In the genomic region with DNA sequence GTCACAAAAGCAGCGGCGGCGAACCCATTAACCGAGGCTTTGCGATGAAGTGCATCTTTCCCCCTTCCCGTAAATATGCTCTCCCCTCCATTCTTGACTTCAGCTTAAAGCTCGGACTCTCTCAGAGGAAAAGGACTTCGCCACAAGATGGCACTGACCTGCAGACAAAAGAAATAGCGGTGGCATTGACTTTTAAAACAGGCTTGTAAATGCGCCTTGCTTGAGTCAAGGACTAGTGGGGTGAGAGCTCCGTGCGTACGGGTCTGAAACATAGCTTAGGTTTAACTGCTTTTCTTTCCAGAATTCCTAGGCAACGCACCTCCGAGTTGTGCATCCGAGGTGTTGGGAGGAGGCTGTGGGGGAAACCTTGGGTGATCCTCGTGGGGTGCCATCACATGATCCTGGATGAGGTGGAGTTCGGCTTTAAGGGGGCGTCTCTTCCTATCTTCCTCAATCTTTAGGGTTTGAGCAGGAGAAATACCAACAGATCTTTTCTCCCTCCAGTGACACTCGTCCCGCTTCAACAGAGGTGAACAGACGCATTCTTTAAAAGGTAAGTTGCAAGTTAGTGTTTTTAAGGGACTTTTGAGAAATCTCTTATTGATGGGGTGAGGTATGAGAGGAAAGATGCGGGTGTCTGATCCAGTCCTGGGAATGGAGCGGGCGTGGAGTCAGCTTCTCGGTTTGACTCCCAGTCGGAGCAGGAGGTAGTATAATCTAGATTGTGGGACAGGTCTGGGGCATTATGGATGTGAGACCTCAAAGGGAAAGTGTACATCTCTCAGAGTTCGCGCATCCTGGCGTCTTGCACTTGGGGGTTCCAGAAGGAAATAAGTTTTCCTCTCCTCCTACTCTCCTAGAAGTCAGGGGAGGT, we compare ENCODE assay signal across 8 mouse cellular contexts. TPM values are rescaled to one million over a fixed set of nuclear protein-coding genes. Genes with fewer than 3 reads are reported as not detected.
DNase-seq lines count a peak whose midpoint lies in the region; ATAC-seq and TF ChIP-seq lines count a peak whose summit lies in the region.

A gene (plus strand): TSS at position 223 of the 874 bp plus-strand sequence.

- H3K4me1 ChIP-seq in intestine, postnatal 0 days (replicated peaks; ENCODE audit: control insufficient read depth, insufficient read depth, low read length): no peaks in the 10 kb centered on the region; the same call in 1 of the 2 replicates
- peaks cover 9% of the 10 kb centered on the region; the same call in 1 of the 2 replicates for H3K4me1 ChIP-seq in midbrain, embryonic 12.5 days
- H3K4me1 ChIP-seq in stomach, postnatal 0 days (replicated peaks; ENCODE audit: control insufficient read depth, insufficient read depth): no peaks in the 10 kb centered on the region

- TF ChIP-seq CTCF in intestine, postnatal 0 days (IDR thresholded peaks at IDR 0.05; ENCODE audit: low read depth): peak; percentile 67
- TF ChIP-seq CTCF in stomach, postnatal 0 days (IDR thresholded peaks at IDR 0.05; ENCODE audit: low read depth): peak; percentile 81

- no peaks in the 10 kb centered on the region for H3K9me3 ChIP-seq in intestine, postnatal 0 days (ENCODE audit: control insufficient read depth)
- H3K9me3 ChIP-seq in midbrain, embryonic 12.5 days: no peaks in the 10 kb centered on the region
- no peaks in the 10 kb centered on the region for H3K9me3 ChIP-seq in stomach, postnatal 0 days (ENCODE audit: control insufficient read depth, low read length)

- intact Hi-C loops in left cerebral cortex, postnatal 14 days (cut with DNase I): loop anchor here (2.0 to 5.0 kb wide), 3 partner anchors 165 to 710 kb away; a partner anchor contains a TSS

- H3K9ac ChIP-seq in intestine, postnatal 0 days (ENCODE audit: low read depth, low read length): no peak within 1 kb of the TSS
- peak within 1 kb of the TSS; percentile 49 for H3K9ac ChIP-seq in midbrain, embryonic 12.5 days (replicated peaks)
- H3K9ac ChIP-seq in stomach, postnatal 0 days (ENCODE audit: low read length): no peak within 1 kb of the TSS

- WGBS in intestine, postnatal 0 days: 2% methylated on average over 30 of the region's 30 CpGs
- under 1% methylated on average over 30 of the region's 30 CpGs for WGBS in midbrain, embryonic 12.5 days
- under 1% methylated on average over 30 of the region's 30 CpGs for WGBS in stomach, postnatal 0 days

- no peak for ATAC-seq in intestine, postnatal 0 days
- ATAC-seq in midbrain, embryonic 12.5 days (ENCODE audit: low FRiP score, low read depth): peak; percentile 71
- peak; percentile 56; the same call in 1 of the 2 replicates for ATAC-seq in stomach, postnatal 0 days (ENCODE audit: low FRiP score, low TSS enrichment)

- peak within 1 kb of the TSS; percentile 27 for H3K4me3 ChIP-seq in intestine, postnatal 0 days (ENCODE audit: low read depth, low read length)
- H3K4me3 ChIP-seq in midbrain, embryonic 12.5 days: peak within 1 kb of the TSS; percentile 46
- peak within 1 kb of the TSS; percentile 32 for H3K4me3 ChIP-seq in stomach, postnatal 0 days (ENCODE audit: low read depth, low read length)

- H3K27ac ChIP-seq in intestine, postnatal 0 days (ENCODE audit: low read depth, low read length): no peak within 1 kb of the TSS
- no peak within 1 kb of the TSS for H3K27ac ChIP-seq in midbrain, embryonic 12.5 days (replicated peaks)
- no peak within 1 kb of the TSS for H3K27ac ChIP-seq in stomach, postnatal 0 days (replicated peaks)

- H3K36me3 ChIP-seq in intestine, postnatal 0 days (ENCODE audit: control insufficient read depth, insufficient read depth): no peaks in the 10 kb centered on the region
- no peaks in the 10 kb centered on the region for H3K36me3 ChIP-seq in midbrain, embryonic 12.5 days
- no peaks in the 10 kb centered on the region for H3K36me3 ChIP-seq in stomach, postnatal 0 days (ENCODE audit: control insufficient read depth, insufficient read depth, low read length)

- peak within 1 kb of the TSS; percentile 58 for H3K4me2 ChIP-seq in intestine, postnatal 0 days (replicated peaks; ENCODE audit: low read depth)
- peak within 1 kb of the TSS; percentile 77 for H3K4me2 ChIP-seq in midbrain, embryonic 12.5 days (replicated peaks)
- H3K4me2 ChIP-seq in stomach, postnatal 0 days (replicated peaks; ENCODE audit: low read depth): peak within 1 kb of the TSS; percentile 53

- TF ChIP-seq EP300 in stomach, postnatal 0 days (optimal IDR thresholded peaks at IDR 0.05): no peak

- DNase-seq in NIH3T3 (ENCODE audit: low read depth): peak; percentile 62
- peak; percentile 22 to 46 for DNase-seq in cerebellum, postnatal 25 days
- peak; percentile 90 for DNase-seq in heart, adult 11 months
- peak; percentile 62 for DNase-seq in left cerebral cortex, postnatal 14 days (ENCODE audit: low spot score in 2 of 2)
- peak; percentile 53 for DNase-seq in stomach, postnatal 0 days (ENCODE audit: low spot score)
- DNase-seq in thymus, postnatal 4 days: no peak

- peaks cover 12% of the 10 kb centered on the region; the same call in 1 of the 2 replicates for H3K27me3 ChIP-seq in intestine, postnatal 0 days (replicated peaks; ENCODE audit: control insufficient read depth, insufficient read depth, low read length)
- H3K27me3 ChIP-seq in midbrain, embryonic 12.5 days: peaks cover 37% of the 10 kb centered on the region
- H3K27me3 ChIP-seq in stomach, postnatal 0 days (ENCODE audit: control insufficient read depth, insufficient read depth, low read length): no peaks in the 10 kb centered on the region

RNA-seq across cellular contexts. Expression of the gene that starts here (rescaled TPM):
- polyA plus RNA-seq in intestine, postnatal 0 days (2015; fragmentation: Nextera tagmentation; extraction: Ambion mirVana): 0.48 and 0.54 TPM in 2 replicates
- total RNA-seq in left cerebral cortex, postnatal 14 days (2021): 10 to 100 TPM; 23.0 to 27.3 TPM
- polyA plus RNA-seq in midbrain, embryonic 12.5 days (2016; fragmentation: Nextera tagmentation; extraction: Ambion mirVana): 1.7 and 2.6 TPM in 2 replicates
- 0.94 and 1.1 TPM in 2 replicates for polyA plus RNA-seq in stomach, postnatal 0 days (2015; fragmentation: Nextera tagmentation; extraction: Ambion mirVana)
